Mouse (Mus musculus): Measurements from ENCODE around the gene Tulp4. TPM values are rescaled to one million over a fixed set of nuclear protein-coding genes. Genes with fewer than 3 reads are reported as not detected.

The Tulp4 gene
- 56.4 TPM for polyA plus RNA-seq (2012; fragmentation: generic; extraction: Trizol)

GRCm38 (mm10) chr17:6106361-6107014 lies at the start of gene Tulp4:
Gene Tulp4, plus strand, starts transcription at chr17:6106437.
- H3K27me3 ChIP-seq (ENCODE audit: control insufficient read depth, insufficient read depth, insufficient read length) = no peaks in the 10 kb centered on the region
- H3K36me3 ChIP-seq (ENCODE audit: control insufficient read depth, insufficient read depth) = no peaks in the 10 kb centered on the region
- H3ac ChIP-seq (ENCODE audit: control insufficient read depth, insufficient read length) = peak within 1 kb of the TSS; percentile 95
- H3K4me3 ChIP-seq = peak within 1 kb of the TSS; percentile 90
- peak in 1 of 3 experiments; percentile 21 for TF ChIP-seq MYOG (IDR thresholded peaks at IDR 0.05; ENCODE audit: control insufficient read depth in 1 of 3, insufficient read depth in 1 of 3, insufficient read length in 2 of 3, low read depth in 2 of 3)
- TF ChIP-seq POLR2A (IDR thresholded peaks at IDR 0.05; ENCODE audit: insufficient read length, low read depth) = peak; percentile 86
- no peak for TF ChIP-seq SRF (IDR thresholded peaks at IDR 0.05; ENCODE audit: control insufficient read depth, insufficient read length, low read depth)
- peak; percentile 86 for TF ChIP-seq POLR2AphosphoS2 (IDR thresholded peaks at IDR 0.05; ENCODE audit: insufficient read length, low read depth)
- no peak for TF ChIP-seq TCF3 (IDR thresholded peaks at IDR 0.05; ENCODE audit: insufficient read length, low read depth)
- peaks cover 46% of the 10 kb centered on the region for H3K79me2 ChIP-seq (ENCODE audit: control insufficient read depth, insufficient read depth)
- peak within 1 kb of the TSS; percentile 72 for H3K4me2 ChIP-seq (ENCODE audit: low read depth)

GRCm38 (mm10) chr17:6062793-6063192 lies 43.4 kb upstream of the Tulp4 start:
- TF ChIP-seq MYOD1 (IDR thresholded peaks at IDR 0.05; ENCODE audit: control insufficient read depth in 1 of 3, insufficient read length in 2 of 3, low read depth in 2 of 3) (peak in 2 of 3 experiments; percentile 83 to 86), MYOG (IDR thresholded peaks at IDR 0.05; ENCODE audit: control insufficient read depth in 1 of 3, insufficient read depth in 1 of 3, insufficient read length in 2 of 3, low read depth in 2 of 3) (peak in 2 of 3 experiments; percentile 82 to 89), TCF3 (IDR thresholded peaks at IDR 0.05; ENCODE audit: insufficient read length, low read depth) (no peak), POLR2A (IDR thresholded peaks at IDR 0.05; ENCODE audit: insufficient read length, low read depth) (no peak)
- no peaks in the 10 kb centered on the region for H3K79me2 ChIP-seq (ENCODE audit: control insufficient read depth, insufficient read depth)
- H3K4me2 ChIP-seq (ENCODE audit: low read depth) = no peak overlapping the region
- no peak overlapping the region for H3K4me3 ChIP-seq
- no peaks in the 10 kb centered on the region for H3K27me3 ChIP-seq (ENCODE audit: control insufficient read depth, insufficient read depth, insufficient read length)
- no peak overlapping the region for H3ac ChIP-seq (ENCODE audit: control insufficient read depth, insufficient read length)
- H3K36me3 ChIP-seq (ENCODE audit: control insufficient read depth, insufficient read depth) = peaks cover 21% of the 10 kb centered on the region

GRCm38 (mm10) chr17:6063532-6063931 lies 42.7 kb upstream of the Tulp4 start:
- Histone ChIP-seq H3K79me2 (ENCODE audit: control insufficient read depth, insufficient read depth) (no peaks in the 10 kb centered on the region), H3K36me3 (ENCODE audit: control insufficient read depth, insufficient read depth) (peaks cover 26% of the 10 kb centered on the region), H3K4me3 (no peak overlapping the region), H3K27me3 (ENCODE audit: control insufficient read depth, insufficient read depth, insufficient read length) (no peaks in the 10 kb centered on the region), H3K4me2 (ENCODE audit: low read depth) (no peak overlapping the region), H3ac (ENCODE audit: control insufficient read depth, insufficient read length) (no peak overlapping the region)
- peak; percentile 49 for TF ChIP-seq TCF3 (IDR thresholded peaks at IDR 0.05; ENCODE audit: insufficient read length, low read depth)
- no peak for TF ChIP-seq E2F4 (IDR thresholded peaks at IDR 0.05; ENCODE audit: insufficient read depth)
- TF ChIP-seq MAX (IDR thresholded peaks at IDR 0.05; ENCODE audit: low read depth) = no peak
- peak; percentile 64 for TF ChIP-seq TCF12 (IDR thresholded peaks at IDR 0.05; ENCODE audit: insufficient read depth, poor library complexity, severe bottlenecking)
- TF ChIP-seq POLR2A (IDR thresholded peaks at IDR 0.05; ENCODE audit: insufficient read length, low read depth) = no peak
- no peak for TF ChIP-seq POLR2AphosphoS2 (IDR thresholded peaks at IDR 0.05; ENCODE audit: insufficient read length, low read depth)
- TF ChIP-seq SRF (IDR thresholded peaks at IDR 0.05; ENCODE audit: control insufficient read depth, insufficient read length, low read depth) = no peak
- peak; percentile 47 to 87 (median 54) for TF ChIP-seq MYOG (IDR thresholded peaks at IDR 0.05; ENCODE audit: control insufficient read depth in 1 of 3, insufficient read depth in 1 of 3, insufficient read length in 2 of 3, low read depth in 2 of 3)
- no peak for TF ChIP-seq CEBPB (IDR thresholded peaks at IDR 0.05; ENCODE audit: insufficient read depth, poor library complexity, severe bottlenecking)
- peak in 2 of 3 experiments; percentile 88 to 95 for TF ChIP-seq MYOD1 (IDR thresholded peaks at IDR 0.05; ENCODE audit: control insufficient read depth in 1 of 3, insufficient read length in 2 of 3, low read depth in 2 of 3)
- no peak for TF ChIP-seq USF1 (IDR thresholded peaks at IDR 0.05; ENCODE audit: low read depth)
- no peak for TF ChIP-seq REST (IDR thresholded peaks at IDR 0.05; ENCODE audit: insufficient read depth, insufficient read length)

GRCm38 (mm10) chr17:6066021-6066420 lies 40.2 kb upstream of the Tulp4 start:
- no peak overlapping the region for H3ac ChIP-seq (ENCODE audit: control insufficient read depth, insufficient read length)
- no peak for TF ChIP-seq CEBPB (IDR thresholded peaks at IDR 0.05; ENCODE audit: insufficient read depth, poor library complexity, severe bottlenecking)
- TF ChIP-seq SRF (IDR thresholded peaks at IDR 0.05; ENCODE audit: control insufficient read depth, insufficient read length, low read depth) = no peak
- H3K79me2 ChIP-seq (ENCODE audit: control insufficient read depth, insufficient read depth) = no peaks in the 10 kb centered on the region
- H3K27me3 ChIP-seq (ENCODE audit: control insufficient read depth, insufficient read depth, insufficient read length) = no peaks in the 10 kb centered on the region
- no peak overlapping the region for H3K4me3 ChIP-seq
- H3K36me3 ChIP-seq (ENCODE audit: control insufficient read depth, insufficient read depth) = peaks cover 27% of the 10 kb centered on the region
- no peak overlapping the region for H3K4me2 ChIP-seq (ENCODE audit: low read depth)

- Histone ChIP-seq H3K79me2 (ENCODE audit: control insufficient read depth, insufficient read depth) (no peaks in the 10 kb centered on the region), H3K4me3 (no peak overlapping the region), H3K36me3 (ENCODE audit: control insufficient read depth, insufficient read depth) (peaks cover 37% of the 10 kb centered on the region), H3K4me2 (ENCODE audit: low read depth) (no peak overlapping the region), H3ac (ENCODE audit: control insufficient read depth, insufficient read length) (no peak overlapping the region), H3K27me3 (ENCODE audit: control insufficient read depth, insufficient read depth, insufficient read length) (no peaks in the 10 kb centered on the region)
- TF ChIP-seq E2F4 (IDR thresholded peaks at IDR 0.05; ENCODE audit: insufficient read depth) (no peak), TCF12 (IDR thresholded peaks at IDR 0.05; ENCODE audit: insufficient read depth, poor library complexity, severe bottlenecking) (no peak), MYOG (IDR thresholded peaks at IDR 0.05; ENCODE audit: control insufficient read depth in 1 of 3, insufficient read depth in 1 of 3, insufficient read length in 2 of 3, low read depth in 2 of 3) (no peak), REST (IDR thresholded peaks at IDR 0.05; ENCODE audit: insufficient read depth, insufficient read length) (no peak), SRF (IDR thresholded peaks at IDR 0.05; ENCODE audit: control insufficient read depth, insufficient read length, low read depth) (no peak), USF1 (IDR thresholded peaks at IDR 0.05; ENCODE audit: low read depth) (no peak), POLR2AphosphoS2 (IDR thresholded peaks at IDR 0.05; ENCODE audit: insufficient read length, low read depth) (no peak), TCF3 (IDR thresholded peaks at IDR 0.05; ENCODE audit: insufficient read length, low read depth) (no peak), POLR2A (IDR thresholded peaks at IDR 0.05; ENCODE audit: insufficient read length, low read depth) (no peak), MYOD1 (IDR thresholded peaks at IDR 0.05; ENCODE audit: control insufficient read depth in 1 of 3, insufficient read length in 2 of 3, low read depth in 2 of 3) (no peak), CEBPB (IDR thresholded peaks at IDR 0.05; ENCODE audit: insufficient read depth, poor library complexity, severe bottlenecking) (no peak), MAX (IDR thresholded peaks at IDR 0.05; ENCODE audit: low read depth) (no peak)
These were observed 38.6 kb upstream of the Tulp4 start for GRCm38 (mm10) chr17:6067613-6068012.

Data from myocyte (in vitro differentiated cells).